Mouse (Mus musculus) stomach, postnatal 0 days (tissue): ENCODE results near the gene Rnf114.

ENCODE experiments used
- CTCF ChIP-seq: IDR thresholded peaks from 2 replicates; pipeline ENCODE4 v1.5.1; 2016; ENCODE audit warnings: antibody characterized with exemption, low read depth, mild to moderate bottlenecking, moderate library complexity
- EP300 ChIP-seq: optimal IDR thresholded peaks from 2 replicates; pipeline ENCODE3; 2016; ENCODE audit warnings: antibody characterized with exemption

DNA sequence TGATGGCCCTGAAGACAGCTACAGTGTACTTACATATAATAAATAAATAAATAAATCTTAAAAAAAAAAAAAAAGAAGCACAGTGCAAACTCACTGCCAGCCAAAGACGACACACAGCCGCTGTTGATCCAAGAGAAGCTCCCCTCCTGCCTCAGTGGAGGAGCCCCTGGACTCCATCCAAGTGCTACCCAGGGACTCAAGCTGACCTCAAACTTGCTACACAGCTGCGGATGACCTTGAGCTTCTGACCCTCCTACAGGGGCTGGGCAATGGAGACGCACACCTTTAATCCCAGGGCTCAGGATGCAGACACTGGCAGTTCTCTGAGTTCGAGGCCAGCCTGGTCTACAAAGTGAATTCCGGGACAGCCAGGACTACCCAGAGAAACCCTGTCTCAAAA is 4.5 kb upstream of the Rnf114 start:
- TF ChIP-seq CTCF (no peak), EP300 (no peak)
